Mouse (Mus musculus) T-helper 2 cell (primary cell): ENCODE data around the gene 4430402I18Rik.
"Not testable (repeated sequence)": the region's sequence is repeated elsewhere in the genome, so short reads cannot be mapped to it uniquely, and the experiment has no call there.

ENCODE experiments used
- in situ Hi-C: fragments of 300-600 bp; cut with MboI, MseI; formaldehyde crosslinking; loops from one replicate; pipeline ENCODE4 v1.15.1; 2025; ENCODE audit warnings: high pct_unique_total_duplicates

4430402I18Rik gene

GRCm38 (mm10) chr19:28967652-28968051, at the start of gene 4430402I18Rik:
TSS of gene 4430402I18Rik (minus strand) at chr19:28967800.
- in situ Hi-C loops, result no loop called here

- in situ Hi-C loops, result no loop called here
These were observed 49.2 kb upstream of the 4430402I18Rik start for GRCm38 (mm10) chr19:29016786-29017185.

GRCm38 (mm10) chr19:29016204-29016765, 48.7 kb upstream of the 4430402I18Rik start:
- in situ Hi-C loops, result no loop called here

- in situ Hi-C loops, result no loop called here
These were observed 48.0 kb upstream of the 4430402I18Rik start for GRCm38 (mm10) chr19:29015410-29016203.

GRCm38 (mm10) chr19:29014466-29015055, 47.0 kb upstream of the 4430402I18Rik start:
- in situ Hi-C loops, result no loop called here

- in situ Hi-C loops, result no loop called here
These were observed 43.9 kb upstream of the 4430402I18Rik start for GRCm38 (mm10) chr19:29011355-29011990.

- in situ Hi-C loops, result no loop called here
These were observed 41.4 kb upstream of the 4430402I18Rik start for GRCm38 (mm10) chr19:29009046-29009445.

- in situ Hi-C loops, result no loop called here
These were observed 40.6 kb upstream of the 4430402I18Rik start for GRCm38 (mm10) chr19:29008069-29008706.

GRCm38 (mm10) chr19:29000321-29000720, 32.7 kb upstream of the 4430402I18Rik start:
- in situ Hi-C loops, result not testable (repeated sequence)

- in situ Hi-C loops, result loop anchor here (25.0 kb wide), 1 partner anchor 1561 kb away; the partner anchor contains the start of gene Pum3
These were observed 30.5 kb upstream of the 4430402I18Rik start for GRCm38 (mm10) chr19:28997976-28998630.

GRCm38 (mm10) chr19:28995366-28995765, 27.8 kb upstream of the 4430402I18Rik start:
- in situ Hi-C loops, result loop anchor here (25.0 kb wide), 1 partner anchor 1558 kb away; the partner anchor contains the start of gene Pum3

- in situ Hi-C loops, result loop anchor here (25.0 kb wide), 1 partner anchor 1558 kb away; the partner anchor contains the start of gene Pum3
These were observed 27.3 kb upstream of the 4430402I18Rik start for GRCm38 (mm10) chr19:28994870-28995269.

GRCm38 (mm10) chr19:28991391-28991790, 23.8 kb upstream of the 4430402I18Rik start:
- in situ Hi-C loops, result loop anchor here (25.0 kb wide), 1 partner anchor 1554 kb away; the partner anchor contains the start of gene Pum3

- in situ Hi-C loops, result loop anchor here (25.0 kb wide), 1 partner anchor 1553 kb away; the partner anchor contains the start of gene Pum3
These were observed 23.1 kb upstream of the 4430402I18Rik start for GRCm38 (mm10) chr19:28990590-28991221.

GRCm38 (mm10) chr19:28990194-28990589, 22.6 kb upstream of the 4430402I18Rik start, which contains the start of gene Cdc37l1:
TSS of gene Cdc37l1 (plus strand) at chr19:28990352.
- in situ Hi-C loops, result loop anchor here (25.0 kb wide), 1 partner anchor 1553 kb away; the partner anchor contains the start of gene Pum3

- in situ Hi-C loops, result loop anchor here (25.0 kb wide), 1 partner anchor 1552 kb away; the partner anchor contains the start of gene Pum3
These were observed 21.9 kb upstream of the 4430402I18Rik start for GRCm38 (mm10) chr19:28989515-28989914.

GRCm38 (mm10) chr19:28982617-28983016, 15.0 kb upstream of the 4430402I18Rik start:
- in situ Hi-C loops, result loop anchor here (25.0 kb wide), 1 partner anchor 1545 kb away; the partner anchor contains the start of gene Pum3

- in situ Hi-C loops, result loop anchor here (25.0 kb wide), 1 partner anchor 1538 kb away; the partner anchor contains the start of gene Pum3
These were observed 7.4 kb upstream of the 4430402I18Rik start for GRCm38 (mm10) chr19:28974862-28975611.

GRCm38 (mm10) chr19:28970251-28970650, 2.7 kb upstream of the 4430402I18Rik start:
- in situ Hi-C loops, result no loop called here
